Mouse (Mus musculus) CH12.LX (cell line): ENCODE measurements around the gene Rab11a.

Experiments used
- CHD1 ChIP-seq: IDR thresholded peaks from 2 replicates; pipeline ENCODE4 v1.6.1; 2012; ENCODE audit warnings: low read depth, low read length, improper control_type of control experiment, inconsistent platforms
- CTCF ChIP-seq, 2 experiments: IDR thresholded peaks in 1 of 2; conservative IDR thresholded peaks in 1 of 2; 2 replicates each; pipeline ENCODE4 v1.5.1; 2011 to 2012; ENCODE audit warnings: low read depth in 2 of 2, low read length in 2 of 2, improper control_type of control experiment in 1 of 2, inconsistent platforms in 1 of 2, mild to moderate bottlenecking in 1 of 2, moderate library complexity in 1 of 2
- EP300 ChIP-seq: IDR thresholded peaks from 2 replicates; pipeline ENCODE4 v1.6.1; 2011; ENCODE audit warnings: low read length, improper control_type of control experiment
- GABPA ChIP-seq: IDR thresholded peaks from 2 replicates; pipeline ENCODE4 v1.6.1; 2012; ENCODE audit warnings: low read depth, low read length, improper control_type of control experiment, inconsistent platforms; ENCODE audit not compliant: insufficient replicate concordance
- HCFC1 ChIP-seq: IDR thresholded peaks from 2 replicates; pipeline ENCODE4 v1.6.1; 2012; ENCODE audit warnings: low read depth, mild to moderate bottlenecking, inconsistent platforms, low read length, improper control_type of control experiment
- JUND ChIP-seq: conservative IDR thresholded peaks from 2 replicates; pipeline ENCODE4 v1.6.1; 2011; ENCODE audit warnings: low read depth, low read length, improper control_type of control experiment
- MAFK ChIP-seq: IDR thresholded peaks from 2 replicates; pipeline ENCODE4 v1.6.1; 2011; ENCODE audit warnings: low read length, improper control_type of control experiment; ENCODE audit not compliant: insufficient replicate concordance
- MEF2A ChIP-seq: IDR thresholded peaks from 2 replicates; pipeline ENCODE4 v1.6.1; 2014; ENCODE audit warnings: low read depth, mild to moderate bottlenecking, inconsistent platforms, low read length, improper control_type of control experiment, borderline replicate concordance
- MYC ChIP-seq: IDR thresholded peaks from 2 replicates; pipeline ENCODE4 v1.6.1; 2011; ENCODE audit warnings: low read depth, mild to moderate bottlenecking, improper control_type of control experiment, low read length
- POLR2A ChIP-seq: IDR thresholded peaks from 2 replicates; pipeline ENCODE4 v1.6.1; 2011; ENCODE audit warnings: low read depth, mild to moderate bottlenecking, improper control_type of control experiment, low read length
- SMC3 ChIP-seq: IDR thresholded peaks from 2 replicates; pipeline ENCODE4 v1.6.1; 2011; ENCODE audit warnings: low read depth, low read length, improper control_type of control experiment
- TBP ChIP-seq: conservative IDR thresholded peaks from 2 replicates; pipeline ENCODE4 v1.6.1; 2011; ENCODE audit warnings: low read depth, low read length, improper control_type of control experiment
- TCF12 ChIP-seq: IDR thresholded peaks from 2 replicates; pipeline ENCODE4 v1.6.1; 2014; ENCODE audit warnings: low read depth, mild to moderate bottlenecking, inconsistent platforms, low read length, improper control_type of control experiment
- USF1 ChIP-seq: IDR thresholded peaks from 2 replicates; pipeline ENCODE4 v1.6.1; 2014; ENCODE audit warnings: low read depth, mild to moderate bottlenecking, inconsistent platforms, low read length, improper control_type of control experiment

DNA sequence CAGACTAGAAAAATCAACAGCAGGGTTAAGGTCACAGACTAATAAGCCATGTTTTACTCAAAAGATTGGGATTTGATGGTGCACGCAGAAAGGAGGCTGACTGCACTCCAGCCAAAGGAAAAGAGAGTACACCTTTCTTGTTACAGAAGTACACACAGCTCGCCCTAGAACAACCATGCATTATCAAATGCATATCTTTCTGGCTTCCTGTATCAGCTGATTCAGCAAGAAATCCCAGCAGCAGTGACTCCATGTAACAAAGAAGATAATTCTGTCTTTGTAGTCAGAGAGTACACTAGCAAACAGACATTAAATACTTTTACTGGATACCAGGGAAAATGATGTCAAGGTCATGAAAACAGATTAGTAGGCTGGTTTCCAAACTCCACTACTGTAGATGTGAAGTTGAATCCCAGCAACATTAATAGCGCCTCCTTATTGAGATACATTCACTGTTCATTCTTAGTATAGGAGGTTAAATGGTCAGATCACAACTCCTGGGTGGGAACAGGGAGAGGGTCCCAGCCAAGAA is 6.5 kb downstream of the Rab11a start:
- TF ChIP-seq CTCF (conservative IDR thresholded peaks at IDR 0.05 in 1 of 2, IDR thresholded peaks at IDR 0.05 in 1 of 2; ENCODE audit: low read depth in 2 of 2, low read length in 2 of 2) (no peak), TCF12 (no peak), SMC3 (no peak), JUND (no peak), MYC (no peak), TBP (no peak), USF1 (no peak), CHD1 (no peak), MAFK (peak; percentile 54; the same call in 1 of the 2 replicates), HCFC1 (no peak), MEF2A (no peak), GABPA (no peak), EP300 (no peak), POLR2A (no peak)
